Mouse (Mus musculus): Measurements from ENCODE around the gene Rassf6. TPM values are rescaled to one million over a fixed set of nuclear protein-coding genes. Genes with fewer than 3 reads are reported as not detected.

The Rassf6 gene
- total RNA-seq (2021): 1 to 10 TPM; 2.8 to 3.4 TPM
- 0.33 TPM in 1 of 2 replicates, not detected in the other for polyA plus RNA-seq (2012; rRNA removed)
- long read RNA-seq: 0 reads

DNA sequence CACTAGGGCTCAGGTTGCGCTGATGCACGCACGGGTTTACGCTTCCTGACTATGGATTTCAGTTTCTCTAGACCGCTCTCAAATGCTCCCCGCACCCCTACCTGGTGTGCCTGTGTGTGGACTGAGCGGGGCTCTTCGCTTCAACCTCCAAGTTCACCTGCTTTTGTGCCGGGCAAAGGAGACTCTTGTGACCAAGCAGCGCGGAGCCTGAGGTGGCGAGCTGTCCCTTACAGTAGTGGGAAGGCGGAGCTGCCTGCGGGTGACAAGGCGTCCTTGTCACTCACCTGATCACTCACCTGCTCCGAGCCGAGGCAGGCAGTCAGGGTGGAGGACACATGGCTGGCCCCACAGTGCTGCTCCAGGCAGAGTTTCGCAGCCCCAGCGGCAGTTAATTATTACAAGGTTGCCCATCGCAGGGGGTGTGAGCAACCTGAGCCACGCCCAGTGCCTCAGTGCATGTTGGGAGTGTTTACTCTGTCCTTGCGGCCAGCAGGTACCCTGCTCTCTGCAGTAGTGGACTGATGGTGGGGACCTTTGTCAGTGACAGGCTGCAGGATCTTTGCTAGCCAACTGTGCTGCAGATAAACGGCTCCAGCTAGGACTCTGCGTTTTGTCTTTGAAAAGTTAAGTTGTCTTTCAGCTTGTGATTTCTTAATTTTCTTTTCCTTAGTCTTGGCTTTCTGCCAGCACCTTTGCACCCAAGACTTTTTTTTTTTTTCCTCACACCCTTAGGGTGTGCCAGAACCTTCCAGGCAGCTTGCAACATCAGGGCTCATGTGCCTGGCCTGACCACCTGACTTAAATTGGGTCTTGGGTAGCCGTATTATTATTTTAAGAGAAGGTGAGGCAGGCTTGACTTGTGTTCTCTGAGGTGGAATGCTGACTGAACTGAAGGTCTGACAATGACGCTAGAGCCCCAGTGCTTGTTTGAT, at the start of gene Rassf6:
Rassf6 (minus strand) TSS at position 372 of the 932 bp plus-strand sequence.
- peak; percentile 44 for DNase-seq

DNA sequence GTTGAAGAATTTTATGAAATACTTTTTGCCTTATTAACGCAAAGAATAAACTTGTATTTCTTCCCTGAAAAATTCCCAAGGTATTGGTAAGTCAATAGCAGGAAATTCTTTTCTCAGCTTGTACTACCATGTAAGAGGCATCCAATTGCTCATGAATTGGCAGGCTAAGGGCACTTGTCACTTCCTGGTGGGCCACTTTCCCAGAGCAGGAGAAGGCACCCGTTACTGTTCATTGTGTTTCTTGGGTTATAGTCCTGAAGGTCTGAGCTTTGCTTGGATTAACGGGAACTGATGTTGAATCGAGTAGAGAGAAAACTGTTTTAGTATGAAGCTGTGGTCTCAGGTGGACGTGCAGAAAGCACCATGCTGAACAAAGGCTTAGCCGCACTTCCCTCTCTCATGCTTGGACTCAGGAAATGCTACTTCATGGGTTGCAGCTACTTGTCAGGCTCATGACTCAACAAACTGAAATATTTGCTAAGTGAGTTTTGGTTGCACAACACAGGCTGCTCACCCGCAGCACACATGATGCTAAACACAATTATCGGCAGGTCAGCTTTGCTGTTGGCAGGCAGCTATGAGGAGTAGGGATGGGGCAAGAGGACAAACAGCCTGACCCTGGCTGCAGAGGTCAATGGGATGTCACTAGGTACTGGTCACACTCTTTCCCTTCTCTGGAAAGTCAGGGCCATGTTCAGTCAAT, 49.1 kb upstream of the Rassf6 start:
- DNase-seq: peak; percentile 63

DNA sequence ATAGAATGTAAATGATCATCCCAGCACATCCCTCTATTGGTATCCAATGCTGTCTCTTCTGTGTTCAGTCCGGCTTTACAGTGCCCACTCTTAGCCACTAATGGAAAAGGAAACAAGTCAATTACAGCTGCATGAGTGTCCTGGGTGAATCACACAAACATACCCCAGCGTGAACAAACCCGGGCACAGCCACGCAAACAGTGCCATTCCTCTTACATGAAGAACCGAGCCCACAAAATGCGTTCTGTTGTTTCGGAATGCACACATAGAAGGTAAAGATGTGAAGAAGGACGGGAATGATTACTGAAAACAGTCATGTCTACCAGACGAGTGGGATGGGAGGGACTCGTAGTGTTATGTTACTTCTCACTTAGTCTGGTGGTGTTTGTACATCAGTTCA, 47.5 kb upstream of the Rassf6 start:
- no peak for DNase-seq

DNA sequence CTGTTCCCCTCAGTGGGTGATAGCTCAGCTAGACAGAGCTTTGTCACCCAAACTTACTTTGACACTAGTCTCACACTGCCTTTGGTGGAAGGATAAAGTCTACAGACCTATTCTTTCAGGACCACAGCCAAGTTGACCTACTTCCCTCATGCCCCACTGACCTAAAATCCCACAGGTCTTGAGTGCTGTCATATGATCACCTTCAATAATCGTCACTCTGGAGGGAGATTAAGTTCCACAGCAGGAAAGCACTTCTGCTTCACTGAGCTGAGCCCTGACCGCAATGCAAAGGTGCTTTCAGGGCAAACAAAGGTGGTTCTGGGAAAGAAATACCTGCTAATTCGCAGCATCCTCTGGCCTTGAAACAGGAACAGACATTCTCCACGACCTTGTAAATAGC, 44.5 kb upstream of the Rassf6 start:
- DNase-seq: no peak

DNA sequence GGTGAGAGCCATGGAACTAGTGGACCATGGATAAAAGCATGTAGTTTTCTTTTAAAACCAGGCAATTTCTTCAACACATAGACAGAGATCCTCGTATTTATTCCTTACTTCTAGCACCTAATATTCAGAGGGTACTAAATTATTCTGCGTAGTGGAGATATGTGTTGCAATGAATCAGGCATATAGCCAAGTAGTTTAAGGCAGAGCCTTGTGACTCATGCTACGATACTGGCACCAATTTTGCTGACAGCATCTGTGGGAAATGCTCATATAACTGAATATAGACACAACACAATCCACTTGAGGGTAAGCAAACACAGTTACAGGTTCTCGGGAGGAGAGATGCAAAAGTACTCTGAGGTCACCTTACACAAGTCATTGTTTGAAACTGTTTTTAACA, 41.4 kb upstream of the Rassf6 start:
- peak; percentile 47 for DNase-seq

DNA sequence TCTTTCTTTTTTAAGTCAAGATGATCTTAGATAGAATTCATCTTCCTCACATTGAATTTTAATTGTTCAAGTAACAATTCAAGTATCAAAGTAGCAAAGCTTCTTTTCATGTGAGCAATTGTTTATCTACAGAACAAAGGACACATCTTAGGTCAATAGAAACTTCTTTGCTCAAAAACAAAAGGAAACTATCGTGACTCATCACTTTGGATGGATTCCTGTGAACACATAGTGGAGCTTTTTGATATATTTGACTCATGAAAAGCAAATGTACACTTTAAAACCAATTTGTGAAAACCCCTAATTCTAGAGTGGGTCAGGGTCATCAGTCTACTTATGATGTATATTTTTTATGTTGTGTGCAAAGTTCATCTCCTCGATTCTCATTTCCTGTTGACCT, 37.1 kb upstream of the Rassf6 start:
- no peak for DNase-seq

DNA sequence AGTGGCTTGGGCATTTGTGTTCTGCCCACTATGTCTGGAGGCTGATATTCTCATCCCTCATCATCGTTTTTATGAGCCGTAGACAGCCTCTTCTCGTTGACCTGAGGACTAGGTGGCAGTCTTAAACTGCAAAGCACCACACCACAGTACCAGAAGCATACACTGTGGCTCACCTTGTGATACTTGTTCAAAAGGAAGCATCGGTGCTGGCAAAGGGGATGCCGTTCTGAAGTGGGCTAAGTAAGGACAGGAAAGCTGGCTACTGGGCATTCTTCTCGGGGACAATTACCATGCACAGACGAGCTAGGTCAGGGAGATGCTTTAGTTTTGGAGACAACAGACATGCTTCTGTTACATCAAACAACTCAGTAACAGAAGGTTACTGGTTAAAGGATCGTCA, 21.4 kb upstream of the Rassf6 start:
- no peak for DNase-seq

DNA sequence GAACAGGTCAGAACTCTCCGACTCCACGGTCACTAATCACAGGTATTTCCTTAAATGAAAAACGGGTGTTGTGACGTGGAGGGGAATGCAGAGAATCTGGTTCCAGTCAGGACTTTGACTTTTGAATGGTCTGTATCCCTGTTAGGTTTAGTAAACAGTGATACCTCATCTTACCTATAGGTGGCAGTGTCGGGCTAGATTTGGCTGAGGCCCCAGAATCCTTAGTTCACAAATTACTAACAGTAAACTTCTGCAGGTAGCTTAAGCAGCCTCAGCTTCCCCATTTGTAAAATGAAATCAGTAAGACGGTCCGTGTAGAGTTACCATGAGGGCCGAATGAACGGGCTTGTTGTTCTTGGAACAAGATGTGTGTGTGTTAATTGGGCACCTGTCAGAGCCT, 21.0 kb upstream of the Rassf6 start:
- DNase-seq: peak; percentile 43

DNA sequence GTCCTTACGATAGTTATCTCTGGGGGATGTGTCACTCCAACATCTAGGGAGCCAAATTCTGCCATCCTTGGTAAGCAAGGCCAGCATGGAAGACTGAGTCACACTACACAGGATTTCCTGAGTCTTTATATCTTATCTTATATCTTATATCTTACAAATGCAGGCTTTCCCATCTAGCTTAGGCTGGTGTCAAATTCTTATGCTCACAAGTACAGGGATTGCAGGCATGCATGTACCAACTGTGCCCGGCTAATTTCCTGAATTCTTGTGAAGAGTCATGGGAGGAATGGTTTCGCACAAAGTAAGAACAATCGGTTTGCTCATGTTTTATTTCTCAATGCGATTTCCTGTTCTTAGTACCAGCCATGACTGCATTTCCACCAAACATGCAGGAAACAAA, 20.0 kb upstream of the Rassf6 start:
- DNase-seq: no peak

DNA sequence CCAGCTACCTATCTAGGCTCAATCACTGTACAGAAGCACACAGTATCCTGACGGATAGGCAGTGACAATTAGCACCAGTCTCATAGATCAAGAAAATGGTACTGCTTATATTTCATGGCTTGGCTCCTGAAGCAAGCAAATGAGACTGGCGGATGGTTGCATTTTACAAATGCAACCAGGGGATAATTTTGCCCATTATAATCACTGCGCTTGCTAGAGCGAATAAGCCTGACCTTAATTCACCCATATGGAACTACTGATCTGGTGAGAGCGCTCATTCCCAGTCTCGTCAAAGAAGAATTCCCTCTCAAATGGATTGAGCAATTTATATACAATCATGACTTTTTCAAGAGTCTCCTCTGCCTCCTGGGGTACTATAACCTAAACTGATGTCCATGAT, 16.2 kb upstream of the Rassf6 start:
- no peak for DNase-seq

DNA sequence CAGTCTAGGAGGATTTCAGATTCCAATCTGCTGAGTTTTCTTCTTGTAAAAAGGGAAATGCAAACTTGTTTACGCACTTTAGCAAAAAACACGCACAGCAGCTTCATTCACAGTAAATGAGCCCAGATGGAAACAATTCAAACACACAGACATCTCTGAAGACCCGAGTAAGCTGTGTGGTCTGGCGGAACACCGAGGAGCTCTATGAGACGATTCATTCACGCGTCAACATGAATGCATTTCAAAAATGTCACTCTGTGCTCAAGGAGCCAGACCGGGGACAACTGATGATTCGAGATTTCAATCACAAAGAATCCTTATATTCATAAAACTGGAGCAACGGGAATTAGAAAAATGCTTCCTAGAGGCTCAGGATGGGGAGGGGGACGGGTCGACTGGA, 15.4 kb upstream of the Rassf6 start:
- no peak for DNase-seq

DNA sequence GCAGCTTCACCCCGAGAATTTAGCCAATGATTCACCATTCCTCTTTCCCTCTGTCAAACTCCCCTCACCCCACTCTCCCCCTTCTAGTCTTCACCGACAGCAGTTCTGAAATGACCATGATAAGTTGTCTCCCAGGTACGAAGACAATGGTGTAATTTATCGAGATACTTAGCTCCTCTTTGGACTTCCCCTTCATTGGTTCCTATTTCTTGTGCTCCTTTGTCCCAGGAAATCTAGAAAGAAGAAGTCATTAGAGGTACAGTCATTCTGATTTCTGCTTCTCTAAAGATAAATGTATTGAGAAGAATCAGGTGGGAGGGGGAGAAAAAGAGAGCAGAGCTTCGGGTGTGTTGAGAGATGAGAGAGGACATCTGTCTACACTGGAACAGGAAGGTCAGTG, 14.3 kb upstream of the Rassf6 start:
- DNase-seq: no peak

DNA sequence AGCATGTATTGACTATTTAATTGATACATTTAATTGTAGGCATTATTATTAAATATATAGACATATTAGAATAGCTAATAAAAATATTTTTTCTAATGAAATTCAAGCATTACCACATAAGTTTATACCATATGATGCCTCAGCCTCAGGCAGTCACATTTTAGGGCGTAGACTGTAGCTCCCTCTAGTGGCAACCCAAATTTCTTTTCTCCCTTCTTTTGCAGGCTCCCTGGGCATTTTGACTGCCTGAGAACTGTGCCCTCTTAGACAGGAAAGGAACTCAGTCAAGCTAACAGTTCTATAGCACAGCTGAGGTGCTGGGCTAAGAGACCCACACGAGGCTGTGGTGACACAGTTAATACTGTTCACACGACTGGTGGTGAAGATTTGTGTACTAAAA, 12.3 kb upstream of the Rassf6 start:
- peak; percentile 47 for DNase-seq

DNA sequence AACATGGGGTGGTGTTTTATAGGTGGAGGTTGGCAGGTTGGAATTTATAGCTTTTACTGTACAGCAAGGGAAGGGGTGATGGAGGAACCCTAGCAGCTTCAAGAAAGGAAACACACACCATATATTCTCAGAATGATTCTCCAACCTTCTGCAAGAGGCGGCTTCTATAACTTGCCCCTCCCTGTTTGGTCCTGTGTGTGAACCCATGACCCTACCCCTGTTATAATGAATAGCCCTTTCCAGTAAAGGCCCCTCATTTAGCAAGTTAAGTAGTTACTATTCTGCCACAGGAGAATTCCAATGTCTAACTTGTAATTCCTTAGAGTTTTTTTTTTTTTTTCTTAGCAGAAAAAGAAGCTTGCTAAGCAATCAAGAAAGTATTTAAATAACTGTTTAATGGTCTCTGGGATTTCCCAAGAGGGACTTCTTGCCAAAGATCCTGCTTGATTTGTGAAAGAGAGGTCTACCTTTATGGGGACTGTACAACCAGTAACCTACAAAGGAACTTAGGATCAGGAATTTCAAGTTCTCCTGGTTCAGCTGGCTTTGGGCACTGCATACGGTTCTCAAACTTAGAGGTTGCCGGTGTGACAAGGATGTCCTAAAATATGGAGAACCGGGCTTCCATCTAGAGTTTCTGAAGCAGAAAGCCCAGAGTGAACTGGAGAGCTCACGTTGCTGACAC, 10.2 kb upstream of the Rassf6 start:
- DNase-seq: no peak

DNA sequence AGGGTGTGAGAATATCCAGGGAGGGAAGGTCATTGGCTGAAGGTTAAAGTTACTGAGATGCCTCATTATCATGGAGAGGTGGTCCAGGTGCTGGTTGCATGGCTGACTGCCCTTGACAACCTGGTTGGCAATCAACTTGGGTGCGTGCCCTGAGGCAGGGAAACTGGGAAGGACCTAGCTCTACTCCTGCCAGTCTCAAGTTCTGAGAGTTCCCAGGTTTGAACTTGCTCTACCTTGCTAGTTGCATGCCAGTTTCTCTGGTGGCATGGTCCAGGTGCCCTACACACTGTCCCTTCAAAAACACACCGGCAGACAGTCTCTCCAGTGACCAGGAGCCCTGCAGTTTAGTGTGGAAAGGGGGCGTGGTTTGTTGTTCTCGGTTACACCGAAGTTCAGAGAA, 7.0 kb upstream of the Rassf6 start:
- no peak for DNase-seq

DNA sequence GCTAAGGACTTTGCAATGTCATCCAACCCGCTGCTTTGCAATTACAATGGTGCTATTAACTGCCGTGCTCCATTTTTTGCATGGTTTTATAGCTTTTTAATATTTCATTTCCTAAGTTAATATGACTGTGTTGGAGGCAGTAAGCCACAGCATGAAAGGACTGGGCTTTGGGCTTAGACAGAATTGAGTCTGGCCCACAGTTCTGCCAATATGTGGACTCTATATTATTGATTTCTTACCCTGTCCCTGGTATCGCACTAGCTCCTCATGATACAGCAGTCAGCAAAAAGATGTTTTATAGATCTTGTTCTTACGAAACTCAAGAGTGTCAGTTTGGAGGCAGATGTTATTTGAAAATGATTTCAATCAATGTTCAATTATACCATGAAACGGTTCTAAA, 5.9 kb upstream of the Rassf6 start:
- no peak for DNase-seq

DNA sequence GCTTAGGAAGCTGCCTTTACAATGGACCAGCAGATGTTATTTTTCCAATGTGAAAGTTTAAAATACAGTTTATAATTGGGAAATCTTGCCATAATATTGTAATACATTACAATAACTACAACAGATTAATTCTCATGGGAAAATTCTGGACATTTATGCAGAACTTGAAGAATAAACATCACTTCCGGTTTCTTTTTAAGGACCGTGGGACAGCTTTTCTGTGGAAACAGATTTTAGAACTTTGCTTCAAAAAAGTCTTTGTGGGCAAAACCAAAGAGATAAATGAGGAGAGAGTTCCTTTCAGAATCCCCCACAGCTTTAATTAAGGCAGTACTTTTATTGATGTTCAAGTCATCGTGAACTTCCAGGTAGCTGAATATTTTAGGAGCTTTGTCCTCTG, 5.1 kb upstream of the Rassf6 start:
- no peak for DNase-seq

DNA sequence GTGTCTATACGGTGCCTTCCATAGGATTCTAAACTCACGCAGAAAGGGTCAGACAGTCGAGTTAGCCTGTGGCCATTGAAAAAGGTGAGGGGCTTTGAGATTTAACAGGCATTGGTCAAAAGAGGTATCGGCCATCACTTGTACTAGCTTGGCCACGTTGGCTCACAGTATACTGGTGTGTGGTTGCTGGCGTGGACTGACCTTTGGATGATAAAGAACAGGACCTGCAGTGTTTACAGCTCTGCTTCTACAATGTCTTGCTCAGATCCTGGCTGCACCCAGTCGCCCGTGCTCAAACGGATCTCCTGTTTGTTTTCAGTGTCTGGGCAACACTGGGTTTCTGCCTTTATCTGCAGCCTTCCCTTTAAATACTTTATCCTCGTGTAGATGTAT, 757 bp upstream of the Rassf6 start:
- DNase-seq: no peak

DNA sequence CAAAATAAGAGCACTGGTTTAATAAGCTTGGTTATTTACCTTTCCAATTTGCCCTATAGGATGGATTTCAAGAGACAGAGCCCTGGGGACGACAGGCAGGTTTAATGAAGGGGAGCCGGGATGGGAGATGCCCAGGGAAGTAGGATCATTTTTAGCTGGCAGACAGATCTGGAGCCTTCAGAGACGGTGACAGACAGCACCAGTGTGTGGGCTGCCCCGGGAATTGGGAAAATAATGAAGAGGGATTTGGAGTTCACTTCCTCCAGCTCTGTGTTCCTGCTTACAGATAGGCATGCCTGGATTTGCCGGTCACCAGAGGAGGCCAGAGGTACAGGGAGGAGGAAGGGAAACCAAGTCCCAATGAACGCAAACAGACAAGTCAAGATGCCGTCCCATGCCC, 5.6 kb downstream of the Rassf6 start:
- DNase-seq: no peak

DNA sequence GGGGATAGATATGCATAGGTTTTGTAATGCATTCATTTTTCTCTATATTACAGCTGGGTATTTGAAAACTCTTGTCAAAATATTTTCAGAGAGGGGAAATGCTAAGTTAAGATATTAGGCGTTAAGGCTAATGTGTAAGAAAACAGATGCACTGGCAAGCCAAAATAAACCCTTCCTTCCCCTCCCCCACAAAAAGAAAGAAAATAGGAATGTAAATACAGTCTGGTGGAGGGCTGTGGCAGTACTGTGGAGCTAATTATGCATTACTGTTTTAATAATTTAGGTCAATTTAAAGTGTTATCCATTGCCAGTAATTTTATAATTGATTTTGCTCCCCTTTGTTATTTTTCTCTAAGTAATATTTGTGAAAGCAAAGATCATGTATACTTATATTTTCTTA, 11.9 kb downstream of the Rassf6 start:
- DNase-seq: no peak

DNA sequence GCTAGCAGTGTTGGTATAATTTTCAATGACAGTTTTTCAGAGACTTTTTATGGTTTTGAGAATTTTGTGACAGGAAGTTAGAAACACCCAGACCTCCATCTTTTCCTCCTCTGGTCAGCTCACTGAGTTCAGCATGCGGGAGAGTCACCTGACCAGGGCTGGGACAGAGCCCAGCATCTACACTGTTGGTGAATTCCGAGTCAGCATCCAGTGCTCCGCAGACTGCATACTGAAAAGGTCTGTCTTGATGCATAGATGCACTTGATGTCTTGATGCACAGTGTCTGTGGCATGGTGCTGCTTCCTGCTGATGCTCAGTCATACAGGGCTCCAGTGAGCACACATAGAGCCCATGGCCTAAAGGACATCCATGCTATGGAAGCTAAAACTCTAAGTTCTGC, 12.4 kb downstream of the Rassf6 start:
- no peak for DNase-seq

DNA sequence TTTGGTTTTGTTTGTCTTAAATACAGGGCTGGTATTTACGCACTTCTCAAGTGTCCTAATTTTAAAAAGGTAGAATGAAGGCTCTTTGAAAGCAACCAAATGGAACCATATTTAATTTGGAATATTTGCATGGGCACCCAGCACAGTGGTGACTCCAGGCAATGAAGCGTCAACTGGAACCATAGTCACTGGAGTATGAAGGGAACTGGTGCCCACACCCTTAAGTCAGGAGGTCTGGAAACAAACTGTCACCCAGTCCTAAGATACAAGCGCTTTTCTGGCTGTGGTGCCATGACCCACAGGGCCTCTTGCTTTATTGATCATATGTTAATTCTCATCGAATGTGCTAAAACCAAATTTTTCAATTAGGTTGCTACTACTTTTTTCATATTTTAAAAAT, 13.0 kb downstream of the Rassf6 start:
- DNase-seq: no peak
